Mouse (Mus musculus) cerebellum, adult (tissue): ENCODE data around the gene Otx1.

Experiments used
- ATAC-seq: cut with Nextera tagmentation; 2 replicates; pipeline ENCODE4 v1.9.2; 2017; ENCODE audit warnings: mild to moderate bottlenecking, moderate library complexity, mixed read lengths; ENCODE audit not compliant: insufficient number of reproducible peaks, low FRiP score, low TSS enrichment

The Otx1 gene

DNA sequence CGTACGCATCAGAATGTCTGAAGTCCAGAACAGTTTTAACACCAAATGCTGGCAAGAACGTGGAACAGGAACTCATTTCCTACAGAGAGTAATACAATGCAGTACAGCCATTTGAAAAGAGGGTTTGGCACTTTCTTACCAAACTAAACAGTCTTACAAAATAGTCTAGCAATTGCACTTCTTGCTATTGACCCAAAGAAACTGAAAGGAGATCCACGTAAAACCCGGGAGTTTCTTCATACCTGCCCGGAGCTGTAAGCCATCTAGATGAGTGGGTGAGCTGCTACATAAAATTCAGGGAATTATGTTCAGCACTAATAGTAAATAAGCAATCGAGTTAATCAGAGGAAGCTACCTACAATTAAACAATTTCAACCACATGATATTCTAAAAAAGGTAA is 47.5 kb downstream of the Otx1 start:
- ATAC-seq: no peak

DNA sequence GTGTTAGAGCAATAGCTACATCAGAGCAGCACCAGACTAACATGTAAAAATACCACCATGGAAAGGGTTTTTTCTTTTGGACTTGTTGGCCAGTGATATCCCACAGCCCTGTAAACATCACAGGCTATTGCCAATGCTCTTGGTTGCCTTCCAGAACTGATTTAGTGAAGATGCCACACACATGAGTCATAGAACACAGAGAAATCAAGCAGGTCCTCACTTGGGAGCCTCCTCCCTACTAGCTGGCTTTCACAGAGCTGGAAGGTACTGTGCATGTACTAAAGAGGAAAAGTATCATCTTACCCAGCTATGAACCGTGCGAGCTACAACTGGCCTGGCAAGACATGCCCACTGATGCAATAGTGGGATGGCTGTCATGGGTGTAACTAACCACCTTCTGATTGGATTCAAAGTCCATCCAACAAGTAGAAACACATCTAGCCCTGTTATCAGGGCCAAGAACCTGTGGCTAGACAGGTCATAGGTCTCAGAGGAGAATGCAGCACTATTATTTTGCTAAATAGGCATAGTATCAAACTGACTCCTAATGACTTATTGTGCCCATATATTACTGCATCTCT is 51.0 kb downstream of the Otx1 start:
- no peak for ATAC-seq

DNA sequence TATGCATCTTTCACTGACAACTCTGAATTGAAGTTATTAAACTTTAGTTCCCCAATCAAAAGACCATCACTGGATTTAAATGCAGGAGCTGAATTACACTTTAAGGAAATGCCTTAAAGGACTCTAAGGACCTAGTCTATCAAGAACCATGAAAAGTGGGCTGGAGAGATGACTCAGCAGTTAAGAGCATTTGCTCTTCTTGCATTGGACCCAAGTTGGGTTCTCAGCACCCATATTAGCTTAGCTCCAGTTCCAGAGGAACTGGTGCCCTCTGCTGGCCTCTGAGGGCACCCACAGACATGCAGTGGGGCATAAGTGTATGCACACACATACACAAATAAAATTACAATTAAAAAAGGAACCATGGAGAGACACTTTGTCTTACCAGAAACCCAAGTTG is 52.6 kb downstream of the Otx1 start:
- ATAC-seq: no peak
